Mouse (Mus musculus) brain, embryonic 14.5 days (tissue): ENCODE measurements around the gene Ifi203.

ENCODE experiments used
- CTCF ChIP-seq: fragments of 200-500 bp; IDR thresholded peaks from 2 replicates; pipeline ENCODE4 v1.5.1; 2012; ENCODE audit warnings: inconsistent platforms, mild to moderate bottlenecking, moderate library complexity, borderline replicate concordance; ENCODE audit not compliant: insufficient read depth, insufficient read length; ENCODE audit errors: extremely low read depth
- POLR2A ChIP-seq: fragments of 200-500 bp; IDR thresholded peaks from 2 replicates; pipeline ENCODE4 v1.6.1; 2012; ENCODE audit warnings: mild to moderate bottlenecking, inconsistent platforms, borderline replicate concordance; ENCODE audit not compliant: poor library complexity, insufficient read depth, insufficient read length, severe bottlenecking; ENCODE audit errors: extremely low read depth

- TF ChIP-seq CTCF: no peak
- TF ChIP-seq POLR2A: no peak
Measured at GRCm38 (mm10) chr1:173973111-173973510, 30.6 kb upstream of the Ifi203 start.
